Mouse (Mus musculus): Measurements from ENCODE around the gene B230217C12Rik. TPM values are rescaled to one million over a fixed set of nuclear protein-coding genes. Genes with fewer than 3 reads are reported as not detected.

B230217C12Rik gene
- 0.45 to 0.75 TPM (median 0.48 TPM) in 3 of 4 replicates, not detected in the other for total RNA-seq (2023; ENCODE audit: inconsistent age)

GRCm38 (mm10) chr11:97840539-97840954, at the start of gene B230217C12Rik:
Gene B230217C12Rik, plus strand, starts transcription at chr11:97840780.

GRCm38 (mm10) chr11:97798782-97799145, 41.8 kb upstream of the B230217C12Rik start, which contains the start of gene Lasp1:
Gene Lasp1, plus strand, starts transcription at chr11:97799000.

GRCm38 (mm10) chr11:97883918-97884600, 43.5 kb downstream of the B230217C12Rik start, which contains the start of gene Fbxo47:
Gene Fbxo47, minus strand, starts transcription at chr11:97884154.

Other genes starting within 250 kb of the B230217C12Rik start
- 3.9 to 5.4 TPM (median 4.9 TPM) in 4 replicates for gene Epop, start 211.1 kb upstream of the B230217C12Rik start, total RNA-seq (2023; ENCODE audit: inconsistent age)
- 167 to 179 TPM (median 171 TPM) in 4 replicates for gene Mllt6, start 177.4 kb upstream of the B230217C12Rik start, total RNA-seq (2023; ENCODE audit: inconsistent age)
- 34.6 to 52.3 TPM (median 44.4 TPM) in 4 replicates for gene Cisd3, start 155.0 kb upstream of the B230217C12Rik start, total RNA-seq (2023; ENCODE audit: inconsistent age)
- not detected in 4 replicates for gene Pcgf2, start 140.3 kb upstream of the B230217C12Rik start, total RNA-seq (2023; ENCODE audit: inconsistent age)
- gene Psmb3, start 137.4 kb upstream of the B230217C12Rik start, total RNA-seq (2023; ENCODE audit: inconsistent age), result 103 to 113 TPM (median 110 TPM) in 4 replicates
- gene Pip4k2b, start 96.1 kb upstream of the B230217C12Rik start, total RNA-seq (2023; ENCODE audit: inconsistent age), result 60.0 to 64.7 TPM (median 63.4 TPM) in 4 replicates
- 56.4 to 62.6 TPM (median 59.3 TPM) in 4 replicates for gene Cwc25, start 74.2 kb upstream of the B230217C12Rik start, total RNA-seq (2023; ENCODE audit: inconsistent age)
- 0.96 TPM in 1 of 4 replicates, not detected in the others for gene 1700001P01Rik, start 64.9 kb upstream of the B230217C12Rik start, total RNA-seq (2023; ENCODE audit: inconsistent age)
- 1,799 to 2,035 TPM (median 2,014 TPM) in 4 replicates for gene Rpl23, start 58.3 kb upstream of the B230217C12Rik start, total RNA-seq (2023; ENCODE audit: inconsistent age)
- 61.3 to 67.6 TPM (median 65.8 TPM) in 4 replicates for gene Lasp1, start 41.8 kb upstream of the B230217C12Rik start, total RNA-seq (2023; ENCODE audit: inconsistent age)
- gene Fbxo47, start 43.4 kb downstream of the B230217C12Rik start, total RNA-seq (2023; ENCODE audit: inconsistent age), result 0.45 to 0.93 TPM (median 0.88 TPM) in 4 replicates
- 0.90 to 2.1 TPM (median 1.2 TPM) in 4 replicates for gene Plxdc1, start 145.7 kb downstream of the B230217C12Rik start, total RNA-seq (2023; ENCODE audit: inconsistent age)
- 58.3 to 73.4 TPM (median 66.0 TPM) in 4 replicates for gene Arl5c, start 155.4 kb downstream of the B230217C12Rik start, total RNA-seq (2023; ENCODE audit: inconsistent age)
- 4.0 to 5.5 TPM (median 5.0 TPM) in 4 replicates for gene Cacnb1, start 182.3 kb downstream of the B230217C12Rik start, total RNA-seq (2023; ENCODE audit: inconsistent age)
- gene Rpl19, start 185.9 kb downstream of the B230217C12Rik start, total RNA-seq (2023; ENCODE audit: inconsistent age), result 1,926 to 1,972 TPM (median 1,929 TPM) in 4 replicates
- 28.5 to 33.3 TPM (median 32.4 TPM) in 4 replicates for gene Stac2, start 212.7 kb downstream of the B230217C12Rik start, total RNA-seq (2023; ENCODE audit: inconsistent age)